Mouse (Mus musculus) urinary bladder, postnatal 14 days (tissue): ENCODE measurements around the gene Ctcfl.
"Not testable (repeated sequence)": the region's sequence is repeated elsewhere in the genome, so short reads cannot be mapped to it uniquely, and the experiment has no call there.

Experiments used
- DNase-seq: peaks from one replicate; pipeline ENCODE4 v3.0.0; 2021; ENCODE audit warnings: low spot score

Ctcfl gene

GRCm38 (mm10) chr2:173143611-173144010 lies 24.3 kb upstream of the Ctcfl start:
- DNase-seq: no peak

- DNase-seq: no peak
Observed at GRCm38 (mm10) chr2:173138323-173139239, 19.3 kb upstream of the Ctcfl start.

DNA sequence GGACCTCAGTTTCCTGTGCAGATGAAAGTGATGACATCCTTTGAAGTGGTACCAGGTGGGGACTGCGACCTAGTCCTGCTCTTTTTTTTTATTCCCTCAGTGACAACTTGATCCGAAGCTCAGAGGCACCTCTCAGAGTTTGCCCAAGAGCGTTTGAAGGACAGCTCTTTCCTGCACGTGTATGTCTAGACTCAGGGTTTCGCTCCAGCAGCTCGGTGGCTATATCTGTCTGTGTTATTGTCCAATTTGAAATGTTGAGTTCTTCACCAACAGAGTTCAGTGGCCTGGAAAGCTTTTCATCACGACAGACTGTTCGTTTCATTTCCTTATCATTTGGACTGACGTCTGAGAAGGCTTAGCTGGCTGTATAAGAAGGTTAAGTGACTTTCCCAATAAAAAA lies 15.4 kb upstream of the Ctcfl start:
- no peak for DNase-seq

DNA sequence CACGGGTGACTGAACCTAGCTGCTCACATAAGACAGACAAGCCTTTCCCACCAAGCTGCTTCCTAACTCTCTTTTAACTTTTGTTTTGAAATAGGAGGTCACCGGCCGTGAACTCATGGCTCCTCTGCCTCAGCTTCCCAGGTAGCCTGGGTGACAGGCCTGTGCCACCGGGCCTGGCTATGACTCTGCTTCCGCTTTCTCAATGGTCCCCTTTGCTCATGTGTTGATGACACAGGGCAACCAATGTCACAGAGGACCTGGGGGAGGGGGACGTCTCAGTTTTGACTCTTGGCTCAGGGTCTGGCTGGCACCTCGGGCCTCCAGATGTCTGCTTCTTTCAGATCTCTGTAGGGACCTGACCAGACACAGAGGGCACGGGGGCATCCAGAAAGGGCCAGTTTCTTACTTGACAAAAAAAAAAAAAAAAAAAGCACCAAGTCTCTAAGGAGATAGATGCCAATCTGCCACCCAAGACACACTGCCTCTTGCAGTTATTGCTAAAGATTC lies 13.5 kb upstream of the Ctcfl start:
- DNase-seq: no peak

- DNase-seq: no peak
Observed at GRCm38 (mm10) chr2:173132262-173132661, 12.9 kb upstream of the Ctcfl start.

DNA sequence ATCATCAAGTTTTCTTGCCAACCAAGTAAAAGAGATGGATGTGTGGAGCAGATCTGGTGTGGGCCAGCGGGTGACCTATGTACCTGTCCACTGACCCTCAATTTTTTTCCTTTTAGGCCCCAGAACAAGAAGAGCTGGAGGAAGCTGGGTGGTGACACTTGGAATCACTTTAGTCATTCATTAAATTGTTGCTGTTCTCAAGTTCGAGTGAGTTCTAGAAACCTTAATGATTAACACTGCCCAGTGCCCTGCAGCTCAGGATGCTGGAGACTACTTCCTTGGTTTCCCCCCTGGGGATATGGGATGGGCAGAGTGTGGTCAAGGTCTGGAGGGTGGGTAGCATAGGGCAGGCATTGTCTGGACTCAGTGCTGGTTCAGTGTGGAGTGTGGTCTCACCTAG lies 9.8 kb upstream of the Ctcfl start:
- DNase-seq: no peak

DNA sequence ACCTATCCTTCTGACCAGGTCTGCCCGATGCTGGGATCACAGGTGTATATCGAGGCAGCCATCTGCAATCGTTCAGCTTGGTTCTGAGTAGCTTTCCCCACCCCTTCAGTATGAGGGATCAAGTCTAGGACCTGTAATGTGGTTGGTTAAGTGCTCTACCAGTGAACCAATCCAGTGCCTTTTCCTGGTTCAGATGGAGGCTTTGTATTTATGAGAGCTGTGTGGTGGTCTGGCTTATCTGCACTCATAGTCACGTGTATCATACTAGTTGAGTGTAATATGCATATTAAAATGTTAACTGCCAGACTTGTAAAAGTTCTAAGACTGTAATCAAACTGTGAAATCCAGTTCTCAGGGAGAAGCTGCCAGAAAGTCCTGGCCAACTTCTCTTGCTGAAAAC lies 7.1 kb upstream of the Ctcfl start:
- DNase-seq: no peak

DNA sequence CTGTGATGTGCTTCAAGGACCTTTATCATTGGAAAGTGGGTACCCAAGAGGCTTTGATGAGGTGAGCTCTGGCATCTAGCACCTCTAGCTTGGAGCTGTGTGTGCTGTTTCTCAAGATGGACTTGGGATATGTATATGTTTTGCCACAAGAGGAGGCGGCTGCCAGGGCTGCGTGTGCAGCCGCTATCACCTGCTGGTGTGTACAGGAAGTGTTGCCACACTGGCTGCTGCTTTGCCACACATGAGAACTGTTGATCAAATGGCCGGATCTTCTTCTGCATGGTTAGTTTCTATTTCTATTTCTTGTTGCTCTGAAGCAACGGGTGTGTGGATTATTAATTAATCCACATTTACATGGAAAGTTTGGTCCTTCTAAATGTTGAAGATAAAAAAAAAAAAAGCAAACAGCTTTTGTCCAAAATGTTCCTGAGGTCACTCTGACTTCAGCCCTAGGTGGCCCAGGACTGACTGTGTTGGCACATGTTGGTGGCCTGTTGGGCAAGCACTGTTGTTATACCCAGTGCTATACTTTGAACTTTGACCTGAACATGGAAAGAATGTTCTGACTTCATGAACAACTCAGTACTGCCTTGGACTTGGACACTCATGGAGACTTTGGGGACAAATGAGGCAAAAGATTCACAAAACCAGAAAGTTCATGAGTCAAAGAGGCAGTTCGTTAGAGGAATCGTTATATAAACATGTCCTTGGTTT lies 4.9 kb upstream of the Ctcfl start:
- no peak for DNase-seq

DNA sequence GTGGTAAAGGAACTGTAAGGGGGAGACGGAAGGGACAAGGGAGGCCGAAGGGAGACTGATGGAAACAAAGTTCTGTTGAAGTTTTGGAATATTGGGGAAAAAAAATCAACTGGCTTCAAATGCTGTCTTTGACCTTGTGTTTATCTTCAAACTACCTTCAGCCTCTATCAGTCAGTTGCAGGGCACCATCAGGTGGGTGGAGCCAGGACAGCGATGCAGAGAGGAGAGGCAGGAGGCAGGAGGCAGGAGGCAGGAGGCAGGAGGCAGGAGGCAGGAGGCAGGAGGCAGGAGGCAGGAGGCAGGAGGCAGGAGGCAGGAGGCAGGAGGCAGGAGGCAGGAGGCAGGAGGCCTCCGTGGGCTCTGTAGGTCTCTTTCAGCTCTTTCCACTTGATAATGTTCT lies 792 bp upstream of the Ctcfl start:
- not testable (repeated sequence) for DNase-seq

DNA sequence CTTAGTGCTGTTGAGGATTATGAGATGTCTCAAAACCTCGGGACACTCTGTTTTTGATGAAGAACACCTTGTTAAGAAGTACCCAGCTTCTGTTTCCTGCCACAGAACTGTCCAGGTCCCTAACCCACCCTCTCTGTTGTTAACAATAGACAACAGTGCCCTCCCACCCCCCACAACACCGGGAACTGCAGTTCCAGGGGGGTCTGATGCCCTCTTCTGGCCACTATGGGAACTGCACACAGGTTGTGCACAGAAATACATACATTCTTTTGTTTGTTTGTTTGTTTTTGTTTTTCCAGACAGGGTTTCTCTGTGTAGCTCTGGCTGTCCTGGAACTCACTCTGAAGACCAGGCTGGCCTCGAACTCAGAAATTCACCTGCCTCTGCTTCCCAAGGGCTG lies 5.5 kb downstream of the Ctcfl start:
- DNase-seq: not testable (repeated sequence)

DNA sequence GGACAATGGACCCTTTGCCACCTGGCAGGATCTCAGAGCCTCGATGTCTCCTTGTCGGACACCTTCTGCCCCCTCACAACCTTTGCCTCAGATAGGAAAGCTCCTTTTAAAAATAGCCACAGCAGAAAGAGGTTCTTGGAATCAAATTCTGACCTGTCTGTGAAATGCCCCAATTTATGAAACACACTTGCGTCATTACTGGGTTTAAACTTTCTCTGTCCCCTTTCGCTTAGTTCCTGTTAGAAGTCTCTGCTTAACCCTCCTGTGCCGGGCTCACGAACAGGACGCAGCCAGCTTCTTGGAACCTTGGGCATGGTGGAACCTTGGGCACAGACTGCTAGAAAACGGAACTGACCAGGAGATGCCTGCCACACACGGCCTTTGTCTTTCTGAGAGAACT lies 8.8 kb downstream of the Ctcfl start:
- DNase-seq: no peak

- no peak for DNase-seq
Observed at GRCm38 (mm10) chr2:173109510-173109909, 9.8 kb downstream of the Ctcfl start.

DNA sequence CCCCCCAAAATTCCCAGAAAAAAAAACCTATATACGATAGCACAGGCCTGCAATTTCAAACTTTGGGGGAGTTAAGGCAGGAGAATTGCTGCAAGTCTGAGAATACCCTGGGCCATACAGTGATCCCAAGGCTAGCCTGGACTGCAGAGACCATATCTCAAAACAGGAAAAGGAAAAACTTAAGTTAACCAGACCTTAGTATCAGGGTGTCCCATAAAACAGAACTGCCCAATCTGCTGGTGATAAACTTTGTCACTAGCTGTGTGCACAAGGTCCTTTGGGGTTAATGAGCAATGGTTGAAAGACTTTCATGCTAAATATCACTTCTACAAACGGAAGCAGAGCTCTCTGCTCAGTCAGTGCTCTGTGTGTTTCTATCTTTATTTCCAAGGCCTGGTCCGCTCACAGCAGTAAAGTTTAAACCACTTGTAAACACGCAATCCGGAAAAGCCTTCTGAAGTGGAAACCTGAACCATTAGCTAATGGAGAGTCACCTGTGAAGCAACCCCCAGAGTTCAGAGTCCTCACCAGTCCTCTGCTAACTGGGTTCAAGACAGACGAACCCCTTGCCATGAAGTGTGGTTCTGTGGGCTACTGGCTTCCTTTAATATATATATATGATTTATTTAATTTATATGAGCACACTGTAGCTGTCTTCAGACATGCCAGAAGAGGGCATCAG lies 10.7 kb downstream of the Ctcfl start:
- DNase-seq: no peak

DNA sequence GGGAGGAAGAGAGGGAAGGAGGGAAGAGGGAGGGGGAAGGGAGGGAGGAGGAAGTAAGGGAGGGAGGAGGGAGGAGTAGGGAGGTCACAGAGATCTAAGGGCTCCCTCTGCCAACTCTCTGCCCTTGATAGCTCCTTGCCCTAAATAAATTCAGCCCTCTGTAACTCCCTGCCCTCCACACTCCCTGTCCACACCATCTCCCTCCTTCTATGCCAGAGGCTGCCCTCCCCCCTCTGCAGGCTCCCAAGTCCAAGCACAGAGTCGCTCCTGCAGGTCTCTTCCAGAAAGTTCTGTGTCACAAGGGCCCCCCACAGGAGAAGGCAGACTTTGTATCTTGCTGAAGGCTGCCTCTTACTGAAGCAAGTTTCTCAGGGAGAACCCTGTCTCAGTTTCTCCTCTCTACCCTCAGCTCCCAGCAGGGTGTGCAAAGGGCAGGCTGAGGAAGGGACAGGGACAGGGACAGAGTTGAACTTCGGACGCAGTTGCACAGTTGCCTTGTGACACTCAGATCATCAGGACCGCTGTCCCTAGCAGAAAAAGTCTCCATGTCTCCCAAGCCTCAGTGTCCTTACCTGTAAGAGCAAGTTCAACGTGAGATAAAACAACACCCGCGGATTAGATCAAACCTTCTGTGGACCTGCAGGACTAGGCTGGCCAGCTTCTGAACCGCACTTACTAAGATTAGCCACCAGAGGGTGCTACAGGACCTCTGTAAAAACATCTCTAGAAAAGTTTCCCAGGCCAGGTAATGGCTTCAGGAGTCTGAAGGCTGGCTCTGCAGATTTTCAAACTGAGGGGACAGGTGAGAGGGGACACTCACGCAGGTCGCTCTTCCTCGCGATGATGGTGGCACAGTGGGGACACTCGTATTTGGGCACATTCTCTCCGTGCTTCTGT lies 12.2 kb downstream of the Ctcfl start:
- DNase-seq: peak; percentile 65

- DNase-seq: no peak
Observed at GRCm38 (mm10) chr2:173106409-173106808, 12.9 kb downstream of the Ctcfl start.

GRCm38 (mm10) chr2:173097337-173097736 lies 22.0 kb downstream of the Ctcfl start:
- DNase-seq: not testable (repeated sequence)

DNA sequence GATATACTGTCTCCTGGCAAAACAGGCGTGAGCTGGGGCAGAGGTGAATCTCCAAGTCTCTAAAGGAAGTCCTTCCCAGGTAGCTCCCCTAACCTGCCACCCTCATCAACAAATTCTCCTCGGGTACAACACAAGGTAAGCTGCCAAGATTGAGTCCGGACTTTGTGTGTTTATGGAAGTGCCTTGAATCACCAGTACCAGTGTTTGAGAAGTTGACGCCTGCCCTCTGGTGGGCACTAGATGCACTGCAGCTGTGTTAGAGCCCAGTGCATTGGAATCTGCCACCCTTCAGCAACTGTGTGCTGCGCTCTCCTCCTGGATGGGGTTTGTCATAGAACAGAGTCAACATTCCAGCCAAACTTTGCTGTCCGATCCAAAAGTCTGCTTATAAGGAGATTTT lies 29.9 kb downstream of the Ctcfl start:
- peak; percentile 83 for DNase-seq

DNA sequence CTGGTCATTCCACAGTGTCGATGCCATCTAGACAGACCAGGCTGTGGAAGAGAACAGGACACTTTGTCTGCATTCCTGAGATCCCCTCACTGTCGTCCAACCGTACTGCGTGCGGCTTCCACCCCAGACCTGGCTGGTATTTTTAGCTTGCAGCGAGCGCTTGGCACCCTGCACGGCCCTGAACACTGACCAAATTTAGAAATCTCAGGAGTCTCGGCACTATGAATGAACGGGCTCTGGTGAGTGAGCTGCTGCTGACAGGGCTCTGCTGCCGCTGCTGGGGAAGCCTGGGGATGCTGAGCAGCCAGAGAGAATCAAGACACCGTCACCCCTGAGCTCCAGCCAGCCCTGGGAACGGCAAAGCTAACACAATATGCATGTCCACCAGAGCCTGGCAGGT lies 31.9 kb downstream of the Ctcfl start:
- peak; percentile 26 for DNase-seq

- DNase-seq: no peak
Observed at GRCm38 (mm10) chr2:173085763-173086162, 33.6 kb downstream of the Ctcfl start.

DNA sequence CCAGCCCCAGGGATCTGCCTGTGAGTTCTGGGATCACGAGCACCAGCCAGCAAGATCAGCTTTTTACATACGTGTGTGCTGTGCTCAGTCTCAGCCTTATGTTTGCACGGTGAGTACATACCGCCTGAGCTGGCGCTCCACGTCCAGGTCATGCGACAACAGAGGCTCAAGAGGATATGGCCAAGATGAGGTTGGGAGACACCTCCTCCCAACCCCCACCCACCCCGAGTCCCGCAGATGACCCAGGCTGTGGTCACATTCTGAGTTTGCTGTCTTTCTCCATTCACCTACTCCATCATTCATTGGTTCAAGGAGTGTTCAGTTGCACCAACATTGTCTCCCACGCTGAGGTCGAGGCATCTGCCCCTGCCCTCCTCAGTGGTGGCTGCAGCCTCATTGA lies 34.5 kb downstream of the Ctcfl start:
- no peak for DNase-seq

- no peak for DNase-seq
Observed at GRCm38 (mm10) chr2:173083712-173084475, 35.4 kb downstream of the Ctcfl start.
